Mouse (Mus musculus) liver, adult 2 months (tissue): ENCODE data around the gene Olfr164. TPM values are rescaled to one million over a fixed set of nuclear protein-coding genes. Genes with fewer than 3 reads are reported as not detected.
A peak's percentile ranks its signal among the peaks of the same experiment; 100 is the strongest.

ENCODE experiments used
- DNase-seq: peaks from one replicate; pipeline ENCODE4 v3.0.0-alpha.2; 2011; ENCODE audit warnings: low read depth, low spot score; ENCODE audit errors: extremely low read depth
- H3K27ac ChIP-seq: fragments of 200-500 bp; replicated peaks from 2 replicates; pipeline ENCODE4 v1.5.1; 2012; ENCODE audit warnings: low read depth, mild to moderate bottlenecking, control low read depth, inconsistent platforms, low read length; ENCODE audit not compliant: insufficient read depth
- H3K27me3 ChIP-seq: fragments of 200-500 bp; 2 replicates; pipeline ENCODE4 v1.6.1; 2012; ENCODE audit warnings: mild to moderate bottlenecking, moderate library complexity, low read length, inconsistent platforms; ENCODE audit not compliant: control insufficient read depth, insufficient read depth
- H3K36me3 ChIP-seq: fragments of 200-500 bp; 2 replicates; pipeline ENCODE4 v1.6.1; 2012; ENCODE audit warnings: low read length, inconsistent platforms; ENCODE audit not compliant: control insufficient read depth, insufficient read depth
- H3K4me1 ChIP-seq: fragments of 200-500 bp; 2 replicates; pipeline ENCODE4 v1.6.1; 2011; ENCODE audit warnings: low read length; ENCODE audit not compliant: control insufficient read depth, insufficient read depth
- H3K4me3 ChIP-seq: fragments of 200-500 bp; 2 replicates; pipeline ENCODE4 v1.5.1; 2011; ENCODE audit warnings: low read depth, mild to moderate bottlenecking, control low read depth, low read length, moderate library complexity; ENCODE audit not compliant: insufficient read depth
- H3K79me2 ChIP-seq: fragments of 200-500 bp; 2 replicates; pipeline ENCODE4 v1.6.1; 2012; ENCODE audit warnings: inconsistent platforms, mild to moderate bottlenecking, low read length, moderate library complexity; ENCODE audit not compliant: control insufficient read depth, insufficient read depth
- H3K9ac ChIP-seq: fragments of 200-500 bp; 2 replicates; pipeline ENCODE4 v1.6.1; 2012; ENCODE audit warnings: low read depth, mild to moderate bottlenecking, control low read depth, inconsistent platforms, low read length
- CTCF ChIP-seq: fragments of 200-500 bp; IDR thresholded peaks from 2 replicates; pipeline ENCODE4 v1.5.1; 2011; ENCODE audit warnings: low read depth, low read length, control low read depth
- POLR2A ChIP-seq: fragments of 200-500 bp; IDR thresholded peaks from 2 replicates; pipeline ENCODE4 v1.6.1; 2011; ENCODE audit warnings: low read length, control low read depth; ENCODE audit not compliant: insufficient read depth; ENCODE audit errors: extremely low read depth
- WGBS: fragments of 180-500 bp; shearing (Covaris S2); methylation state at CpG from one replicate; pipeline ENCODE4 v1.1.7; 2018; 5-methylcytosine and 5-hydroxymethylcytosine counted together
- polyA plus RNA-seq: library from polyadenylated mRNA; depleted of rRNA; stranded (reverse); fragments of >200 nt; gene quantifications from 2 replicates; pipeline ENCODE4 v1.2.3, GENCODE M21; 2012; rRNA removed
- total RNA-seq: library from RNA; depleted of rRNA; stranded (reverse); fragments of >200 nt; gene quantifications from 2 replicates; pipeline ENCODE4 v1.2.3, GENCODE M21; 2014; rRNA removed

Gene Olfr164
- not detected in 2 replicates for total RNA-seq
- polyA plus RNA-seq: not detected in 2 replicates

DNA sequence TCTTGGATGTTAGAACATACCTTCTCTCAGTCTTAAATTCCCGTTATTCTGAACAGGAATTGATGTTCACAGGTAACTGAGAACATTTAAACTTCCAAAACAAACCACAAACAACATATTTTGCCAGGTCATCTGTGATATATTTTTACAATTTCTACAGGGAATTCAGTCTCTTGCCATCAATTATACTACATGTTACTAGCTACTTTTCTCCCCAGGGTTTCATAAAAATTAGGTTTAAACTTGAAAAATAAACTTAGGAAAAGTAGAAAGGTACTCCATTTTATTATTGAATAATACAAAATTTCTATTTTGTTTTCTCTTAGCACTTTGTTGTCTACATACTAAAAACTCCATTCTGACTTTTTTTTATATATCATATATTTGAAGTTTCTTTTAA is at the start of gene Olfr164:
Olfr164 (minus strand) TSS at position 101 of the 400 bp plus-strand sequence.
- no peak within 1 kb of the TSS for H3K4me3 ChIP-seq
- DNase-seq: no peak
- no peaks in the 10 kb centered on the region for H3K36me3 ChIP-seq
- H3K79me2 ChIP-seq: no peaks in the 10 kb centered on the region
- no peaks in the 10 kb centered on the region for H3K27me3 ChIP-seq
- 41% methylated on average over 1 of the region's 1 CpGs for WGBS
- no peak within 1 kb of the TSS for H3K27ac ChIP-seq
- no peaks in the 10 kb centered on the region for H3K4me1 ChIP-seq
- no peak for TF ChIP-seq POLR2A
- no peak for TF ChIP-seq CTCF
- no peak within 1 kb of the TSS for H3K9ac ChIP-seq

DNA sequence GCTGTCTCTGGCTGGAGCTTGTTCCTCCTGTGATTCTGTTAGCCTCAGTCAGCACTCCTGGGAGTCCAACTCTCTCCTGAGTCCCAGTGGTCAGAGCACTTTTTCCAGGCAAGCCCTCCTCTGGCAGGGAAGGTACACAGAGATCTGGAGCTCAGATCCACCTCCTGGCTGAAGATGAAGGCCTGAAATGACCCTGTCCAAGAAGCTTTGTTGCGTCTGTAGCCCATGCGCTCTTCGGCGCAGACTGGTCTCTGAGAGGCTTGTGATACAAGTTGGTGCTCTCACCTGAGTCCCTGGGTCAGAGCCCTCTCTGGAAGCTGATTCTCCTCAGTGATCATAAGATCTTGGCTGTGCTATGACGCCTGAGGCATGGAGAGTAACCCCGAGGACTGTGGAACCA is 35.2 kb upstream of the Olfr164 start:
- Histone ChIP-seq H3K36me3 (no peaks in the 10 kb centered on the region), H3K79me2 (no peaks in the 10 kb centered on the region), H3K27me3 (no peaks in the 10 kb centered on the region), H3K4me3 (no peak overlapping the region), H3K27ac (no peak overlapping the region), H3K4me1 (no peaks in the 10 kb centered on the region), H3K9ac (no peak overlapping the region)
- TF ChIP-seq CTCF: no peak
- no peak for TF ChIP-seq POLR2A
- DNase-seq: no peak
- 90% methylated on average over 6 of the region's 6 CpGs for WGBS

DNA sequence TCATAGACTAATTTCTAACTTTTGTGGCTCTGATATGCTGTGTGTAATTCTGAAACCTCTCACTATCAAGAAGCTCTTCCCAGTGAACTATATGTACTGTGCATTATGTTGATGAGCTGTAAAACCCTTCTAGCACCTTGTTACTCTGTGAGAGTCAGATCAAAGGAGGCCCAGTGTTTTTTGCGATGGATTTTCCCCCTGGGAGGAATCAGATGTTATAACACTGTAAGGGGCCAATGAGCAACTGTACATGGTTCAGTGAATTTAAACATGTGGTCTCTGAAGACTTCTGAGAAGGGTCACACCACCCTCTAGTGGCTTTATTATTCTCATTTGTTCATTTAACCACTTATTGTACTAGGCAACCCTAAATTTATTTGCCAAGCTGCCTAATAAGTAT is 50.6 kb downstream of the Olfr164 start:
- Histone ChIP-seq H3K36me3 (no peaks in the 10 kb centered on the region), H3K27ac (no peak overlapping the region), H3K9ac (no peak overlapping the region), H3K27me3 (no peaks in the 10 kb centered on the region), H3K4me1 (no peaks in the 10 kb centered on the region), H3K4me3 (no peak overlapping the region), H3K79me2 (no peaks in the 10 kb centered on the region)
- TF ChIP-seq POLR2A (no peak), CTCF (no peak)
- DNase-seq: peak; percentile 16
- WGBS: 41% methylated on average over 1 of the region's 1 CpGs

DNA sequence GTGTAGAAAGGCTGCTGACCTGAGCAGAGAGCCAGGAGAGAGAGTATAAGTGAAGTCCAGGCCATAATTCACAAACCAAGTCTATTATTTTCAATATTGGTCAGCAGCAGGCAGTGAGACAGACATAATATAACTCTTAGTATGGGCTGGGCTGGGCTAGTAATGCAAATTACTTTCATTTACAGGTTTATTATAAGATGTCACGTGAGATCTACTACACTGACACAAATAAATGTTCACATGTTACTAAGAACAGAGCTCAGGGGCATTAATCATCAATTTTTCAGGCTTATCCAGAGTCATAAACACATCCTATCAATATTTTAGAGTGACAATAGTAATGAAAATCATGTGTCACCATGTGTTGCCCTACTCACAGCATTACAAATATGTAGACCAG is 53.1 kb downstream of the Olfr164 start:
- Histone ChIP-seq H3K27ac (no peak overlapping the region), H3K27me3 (no peaks in the 10 kb centered on the region), H3K36me3 (no peaks in the 10 kb centered on the region), H3K4me1 (no peaks in the 10 kb centered on the region), H3K9ac (no peak overlapping the region), H3K79me2 (no peaks in the 10 kb centered on the region), H3K4me3 (no peak overlapping the region)
- 51% methylated on average over 1 of the region's 1 CpGs for WGBS
- DNase-seq: no peak
- TF ChIP-seq CTCF (no peak), POLR2A (no peak)

DNA sequence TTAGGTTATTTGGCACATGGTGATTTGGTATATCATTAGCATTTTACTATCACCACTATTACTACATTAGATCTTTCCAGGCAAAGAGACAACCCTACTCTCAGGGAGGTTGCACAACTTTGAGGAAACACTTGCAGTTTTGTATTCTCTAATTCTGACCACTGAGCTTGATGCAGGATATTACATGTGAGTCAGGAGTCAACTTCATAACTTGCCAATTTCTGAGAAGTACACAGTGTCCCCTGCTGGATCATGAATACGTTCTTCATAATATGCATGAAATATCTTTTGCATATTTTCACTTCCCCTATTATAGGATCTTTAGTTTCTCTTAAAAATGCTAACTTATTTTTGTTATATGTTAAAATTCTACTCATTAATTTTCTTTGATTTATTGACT is 68.0 kb downstream of the Olfr164 start:
- H3K4me1 ChIP-seq: no peaks in the 10 kb centered on the region
- no peaks in the 10 kb centered on the region for H3K27me3 ChIP-seq
- 60% methylated on average over 1 of the region's 1 CpGs for WGBS
- no peak overlapping the region for H3K27ac ChIP-seq
- DNase-seq: peak; percentile 19
- no peaks in the 10 kb centered on the region for H3K36me3 ChIP-seq
- H3K79me2 ChIP-seq: no peaks in the 10 kb centered on the region
- H3K9ac ChIP-seq: no peak overlapping the region
- H3K4me3 ChIP-seq: no peak overlapping the region
- TF ChIP-seq POLR2A (no peak), CTCF (no peak)

DNA sequence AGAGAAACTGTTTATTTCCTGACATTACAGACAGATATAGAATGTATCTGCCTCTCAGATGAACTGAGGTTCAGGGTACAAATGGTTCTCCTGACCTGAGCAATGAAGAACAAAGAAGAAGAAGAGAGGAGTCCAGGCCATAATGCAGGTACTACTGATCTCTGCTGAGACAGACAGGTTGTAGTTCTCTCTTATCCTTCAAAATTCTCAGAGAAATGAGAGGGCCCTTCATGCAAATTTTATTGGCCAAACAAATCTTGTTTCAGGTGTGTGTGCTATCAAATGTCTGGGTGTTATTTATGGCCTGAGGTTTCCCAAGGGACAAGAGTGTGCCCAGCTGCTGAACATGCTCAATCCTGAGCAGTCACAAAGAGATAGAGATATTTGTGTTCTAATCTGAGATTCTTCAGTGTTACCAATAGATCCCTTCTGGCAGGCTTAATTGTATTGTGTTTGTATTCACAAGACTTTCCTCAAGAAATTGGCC is 72.3 kb downstream of the Olfr164 start:
- H3K79me2 ChIP-seq: no peaks in the 10 kb centered on the region
- H3K27ac ChIP-seq: no peak overlapping the region
- no peaks in the 10 kb centered on the region for H3K27me3 ChIP-seq
- no peak for TF ChIP-seq POLR2A
- no peak for TF ChIP-seq CTCF
- H3K4me1 ChIP-seq: no peaks in the 10 kb centered on the region
- no peak for DNase-seq
- H3K9ac ChIP-seq: no peak overlapping the region
- no peaks in the 10 kb centered on the region for H3K36me3 ChIP-seq
- H3K4me3 ChIP-seq: no peak overlapping the region
